Mouse (Mus musculus) heart, embryonic 15.5 days (tissue): ENCODE measurements around the gene Siva1. TPM values are rescaled to one million over a fixed set of nuclear protein-coding genes. Genes with fewer than 3 reads are reported as not detected.

ENCODE experiments used
- ATAC-seq: fragments of 200-750 bp; cut with Nextera tagmentation; replicated peaks from 2 replicates; pipeline ENCODE4 v1.8.0; 2017; ENCODE audit warnings: low read depth, moderate TSS enrichment; ENCODE audit not compliant: insufficient number of reproducible peaks, insufficient read depth, low FRiP score
- H3K27ac ChIP-seq: fragments of 300-500 bp; sonication (generic); 2 replicates; pipeline ENCODE4 v1.5.1; 2015; ENCODE audit warnings: mild to moderate bottlenecking, inconsistent platforms
- H3K27me3 ChIP-seq: fragments of 300-500 bp; sonication (generic); 2 replicates; pipeline ENCODE4 v1.6.1; 2015; ENCODE audit warnings: inconsistent platforms
- H3K36me3 ChIP-seq: fragments of 300-500 bp; sonication (generic); 2 replicates; pipeline ENCODE4 v1.6.1; 2015; ENCODE audit warnings: mild to moderate bottlenecking, inconsistent platforms
- H3K4me1 ChIP-seq: fragments of 300-500 bp; sonication (generic); replicated peaks from 2 replicates; pipeline ENCODE4 v1.6.1; 2015; ENCODE audit warnings: inconsistent platforms
- H3K4me2 ChIP-seq: fragments of 300-500 bp; sonication (generic); 2 replicates; pipeline ENCODE4 v1.6.1; 2015; ENCODE audit warnings: inconsistent platforms, mild to moderate bottlenecking, moderate library complexity
- H3K4me3 ChIP-seq: fragments of 300-500 bp; sonication (generic); 2 replicates; pipeline ENCODE4 v1.5.1; 2015; ENCODE audit warnings: mild to moderate bottlenecking, inconsistent platforms
- H3K9ac ChIP-seq: fragments of 300-500 bp; sonication (generic); 2 replicates; pipeline ENCODE4 v1.6.1; 2015; ENCODE audit warnings: mild to moderate bottlenecking, inconsistent platforms
- H3K9me3 ChIP-seq: fragments of 300-500 bp; sonication (generic); replicated peaks from 2 replicates; pipeline ENCODE4 v1.6.1; 2016; ENCODE audit warnings: inconsistent platforms
- WGBS: fragments of 180-500 bp; shearing (Covaris S2); methylation state at CpG from one replicate; pipeline ENCODE4 v1.1.7; 2015; ENCODE audit warnings: mixed read lengths; 5-methylcytosine and 5-hydroxymethylcytosine counted together
- polyA plus RNA-seq: library from polyadenylated mRNA; unstranded; fragments of >200 nt; fragmentation: Nextera tagmentation; extraction: Ambion mirVana; gene quantifications from 2 replicates; pipeline ENCODE4 v1.2.1, GENCODE M21; 2015

The Siva1 gene
- polyA plus RNA-seq, 1 experiment from 2014 or later = 95.4 TPM

GRCm38 (mm10) chr12:112605766-112606165 lies 38.7 kb upstream of the Siva1 start:
- H3K27ac ChIP-seq = no peak overlapping the region
- ATAC-seq = peak; percentile 51
- 36% methylated on average over 6 of the region's 6 CpGs for WGBS
- H3K36me3 ChIP-seq = 0 out of 2 replicates have a peak, but pooled peaks cover 4% of the 10 kb centered on the region
- no peaks in the 10 kb centered on the region for H3K27me3 ChIP-seq
- no peaks in the 10 kb centered on the region for H3K9me3 ChIP-seq
- H3K4me1 ChIP-seq = peaks cover 26% of the 10 kb centered on the region
- H3K4me3 ChIP-seq = no peak overlapping the region
- H3K9ac ChIP-seq = no peak overlapping the region
- H3K4me2 ChIP-seq = no peak overlapping the region

- Histone ChIP-seq H3K9me3 (no peaks in the 10 kb centered on the region), H3K27me3 (no peaks in the 10 kb centered on the region), H3K9ac (no peak overlapping the region), H3K36me3 (0 out of 2 replicates have a peak, but pooled peaks cover 4% of the 10 kb centered on the region), H3K4me1 (peaks cover 26% of the 10 kb centered on the region), H3K4me2 (no peak overlapping the region), H3K27ac (no peak overlapping the region), H3K4me3 (no peak overlapping the region)
- no peak for ATAC-seq
- WGBS = 65% methylated on average over 6 of the region's 6 CpGs
Measured at GRCm38 (mm10) chr12:112606998-112607397, 37.5 kb upstream of the Siva1 start.

GRCm38 (mm10) chr12:112609031-112609430 lies 35.4 kb upstream of the Siva1 start:
- Histone ChIP-seq H3K9ac (no peak overlapping the region), H3K36me3 (no peaks in the 10 kb centered on the region; the same call in 1 of the 2 replicates), H3K9me3 (no peaks in the 10 kb centered on the region), H3K27ac (no peak overlapping the region), H3K4me1 (peaks cover 26% of the 10 kb centered on the region), H3K4me3 (no peak overlapping the region), H3K27me3 (no peaks in the 10 kb centered on the region), H3K4me2 (no peak overlapping the region)
- 71% methylated on average over 10 of the region's 10 CpGs for WGBS
- no peak for ATAC-seq

- Histone ChIP-seq H3K4me3 (no peak overlapping the region), H3K27me3 (peaks cover 5% of the 10 kb centered on the region; the same call in 1 of the 2 replicates), H3K4me2 (no peak overlapping the region), H3K27ac (peak overlapping the region; percentile 95), H3K36me3 (no peaks in the 10 kb centered on the region; the same call in 1 of the 2 replicates), H3K9me3 (no peaks in the 10 kb centered on the region), H3K4me1 (peaks cover 60% of the 10 kb centered on the region), H3K9ac (no peak overlapping the region)
- no peak for ATAC-seq
- 61% methylated on average over 9 of the region's 9 CpGs for WGBS
Measured at GRCm38 (mm10) chr12:112616668-112617067, 27.8 kb upstream of the Siva1 start.

GRCm38 (mm10) chr12:112617184-112617583 lies 27.3 kb upstream of the Siva1 start:
- Histone ChIP-seq H3K27ac (peak overlapping the region; percentile 95), H3K9me3 (no peaks in the 10 kb centered on the region), H3K27me3 (peaks cover 5% of the 10 kb centered on the region; the same call in 1 of the 2 replicates), H3K4me1 (peaks cover 64% of the 10 kb centered on the region), H3K4me2 (no peak overlapping the region), H3K36me3 (no peaks in the 10 kb centered on the region; the same call in 1 of the 2 replicates), H3K9ac (0 out of 2 replicates have a peak overlapping the region, but pooled peaks have one; percentile 10), H3K4me3 (no peak overlapping the region)
- ATAC-seq = no peak
- WGBS = 60% methylated on average over 11 of the region's 11 CpGs

GRCm38 (mm10) chr12:112617898-112618380 lies 26.5 kb upstream of the Siva1 start:
- Histone ChIP-seq H3K4me2 (peak overlapping the region; percentile 90; the same call in 1 of the 2 replicates), H3K9ac (0 out of 2 replicates have a peak overlapping the region, but pooled peaks have one; percentile 10), H3K27ac (peak overlapping the region; percentile 95), H3K27me3 (peaks cover 5% of the 10 kb centered on the region; the same call in 1 of the 2 replicates), H3K36me3 (no peaks in the 10 kb centered on the region), H3K9me3 (no peaks in the 10 kb centered on the region), H3K4me1 (peaks cover 67% of the 10 kb centered on the region), H3K4me3 (no peak overlapping the region)
- 6% methylated on average over 8 of the region's 8 CpGs for WGBS
- ATAC-seq = peak; percentile 85

GRCm38 (mm10) chr12:112618981-112619685 lies 25.3 kb upstream of the Siva1 start:
- Histone ChIP-seq H3K9me3 (no peaks in the 10 kb centered on the region), H3K4me2 (peak overlapping the region; percentile 90), H3K27me3 (peaks cover 5% of the 10 kb centered on the region; the same call in 1 of the 2 replicates), H3K4me3 (peak overlapping the region; percentile 59), H3K4me1 (peaks cover 79% of the 10 kb centered on the region), H3K9ac (peak overlapping the region; percentile 79), H3K27ac (peak overlapping the region; percentile 95), H3K36me3 (no peaks in the 10 kb centered on the region)
- ATAC-seq = peak; percentile 27; the same call in 1 of the 2 replicates
- 18% methylated on average over 13 of the region's 13 CpGs for WGBS

- WGBS = 1% methylated on average over 56 of the region's 56 CpGs
- peak within 1 kb of the TSS; percentile 79 for H3K9ac ChIP-seq
- peaks cover 5% of the 10 kb centered on the region; the same call in 1 of the 2 replicates for H3K27me3 ChIP-seq
- peak within 1 kb of the TSS; percentile 59 for H3K4me3 ChIP-seq
- peak; percentile 68 for ATAC-seq
- no peaks in the 10 kb centered on the region for H3K36me3 ChIP-seq
- peak within 1 kb of the TSS; percentile 95 for H3K27ac ChIP-seq
- no peaks in the 10 kb centered on the region for H3K9me3 ChIP-seq
- H3K4me2 ChIP-seq = peak within 1 kb of the TSS; percentile 90
- H3K4me1 ChIP-seq = peaks cover 78% of the 10 kb centered on the region
Measured at GRCm38 (mm10) chr12:112619686-112620353, 24.7 kb upstream of the Siva1 start, which contains the start of gene Adssl1. Gene Adssl1 (plus strand): TSS chr12:112620045.

GRCm38 (mm10) chr12:112620354-112621061 lies 24.0 kb upstream of the Siva1 start:
- Histone ChIP-seq H3K4me1 (peaks cover 71% of the 10 kb centered on the region), H3K4me2 (peak overlapping the region; percentile 90), H3K9ac (peak overlapping the region; percentile 79), H3K27ac (peak overlapping the region; percentile 95), H3K9me3 (no peaks in the 10 kb centered on the region), H3K27me3 (peaks cover 5% of the 10 kb centered on the region; the same call in 1 of the 2 replicates), H3K4me3 (peak overlapping the region; percentile 59), H3K36me3 (no peaks in the 10 kb centered on the region)
- ATAC-seq = peak; percentile 19
- WGBS = 10% methylated on average over 16 of the region's 16 CpGs

- peak overlapping the region; percentile 90; the same call in 1 of the 2 replicates for H3K4me2 ChIP-seq
- peaks cover 77% of the 10 kb centered on the region for H3K4me1 ChIP-seq
- ATAC-seq = no peak
- H3K9ac ChIP-seq = no peak overlapping the region
- no peaks in the 10 kb centered on the region for H3K36me3 ChIP-seq
- no peaks in the 10 kb centered on the region for H3K9me3 ChIP-seq
- 72% methylated on average over 3 of the region's 3 CpGs for WGBS
- no peak overlapping the region for H3K27ac ChIP-seq
- no peak overlapping the region for H3K4me3 ChIP-seq
- H3K27me3 ChIP-seq = peaks cover 5% of the 10 kb centered on the region; the same call in 1 of the 2 replicates
Measured at GRCm38 (mm10) chr12:112621900-112622299, 22.6 kb upstream of the Siva1 start.
